Mouse (Mus musculus): ENCODE results near the gene Pou6f2.

GRCm38 (mm10) chr13:18204476-18205250, 192.8 kb downstream of the Pou6f2 start:
- TF ChIP-seq POLR2A (IDR thresholded peaks at IDR 0.05; ENCODE audit: borderline replicate concordance, control insufficient read depth, low read depth, low read length): no peak
- no peak for TF ChIP-seq CTCF (IDR thresholded peaks at IDR 0.05; ENCODE audit: control insufficient read depth, insufficient read depth, low read length)

All from bone marrow, adult 2 months (tissue).